ENCODE assay signal across 7 mouse cellular contexts in genomic region chr1:134053207-134053606, GRCm38 (mm10). TPM values are rescaled to one million over a fixed set of nuclear protein-coding genes. Genes with fewer than 3 reads are reported as not detected.
DNase-seq lines count a peak whose midpoint lies in the region; ATAC-seq and TF ChIP-seq lines count a peak whose summit lies in the region.

No protein-coding gene starts in this region.

- 0 out of 2 replicates have a peak, but pooled peaks cover 2% of the 10 kb centered on the region for H3K27me3 ChIP-seq in midbrain, embryonic 13.5 days
- no peaks in the 10 kb centered on the region for H3K27me3 ChIP-seq in spleen, adult 2 months (ENCODE audit: control insufficient read depth, insufficient read depth, low read length)

- peak; percentile 89 for DNase-seq in adipocyte (ENCODE audit: low spot score)
- peak; percentile 94 to 96 for DNase-seq in cerebellum, postnatal 14 days
- DNase-seq in frontal cortex, postnatal 25 days (ENCODE audit: low spot score in 2 of 2), result peak; percentile 83 to 92
- DNase-seq in hindlimb bud, embryonic 11.5 days (ENCODE audit: extremely low spot score, low read depth, low spot score), result peak; percentile 78
- peak; percentile 94 to 95 for DNase-seq in left cerebral cortex, postnatal 14 days (ENCODE audit: low spot score in 2 of 2)
- peak; percentile 68 to 80 for DNase-seq in spleen, adult 2 months (ENCODE audit: low read depth in 1 of 2, low spot score in 2 of 2)

- no peak overlapping the region for H3K9ac ChIP-seq in midbrain, embryonic 13.5 days (replicated peaks)

- peaks cover 8% of the 10 kb centered on the region; the same call in 1 of the 2 replicates for H3K4me1 ChIP-seq in midbrain, embryonic 13.5 days (replicated peaks)
- no peaks in the 10 kb centered on the region for H3K4me1 ChIP-seq in spleen, adult 2 months (ENCODE audit: control insufficient read depth, insufficient read depth, insufficient read length)

- no peak for TF ChIP-seq POLR2A in spleen, adult 2 months (IDR thresholded peaks at IDR 0.05; ENCODE audit: low read depth, low read length)

- H3K36me3 ChIP-seq in midbrain, embryonic 13.5 days, result no peaks in the 10 kb centered on the region
- H3K36me3 ChIP-seq in spleen, adult 2 months (ENCODE audit: control insufficient read depth, insufficient read depth, low read length), result no peaks in the 10 kb centered on the region

- no peaks in the 10 kb centered on the region for H3K9me3 ChIP-seq in midbrain, embryonic 13.5 days

- intact Hi-C loops in left cerebral cortex, postnatal 14 days (cut with DNase I), result loop anchor here (10.0 kb wide), 1 partner anchor 272 kb away; no protein-coding TSS in a partner anchor

- no peak overlapping the region for H3K4me3 ChIP-seq in midbrain, embryonic 13.5 days (replicated peaks)
- H3K4me3 ChIP-seq in spleen, adult 2 months (ENCODE audit: extremely low read depth, insufficient read depth, insufficient read length), result no peak overlapping the region

- 9% methylated on average over 6 of the region's 6 CpGs for WGBS in midbrain, embryonic 13.5 days
- WGBS in spleen, adult 2 months, result 3% methylated on average over 6 of the region's 6 CpGs

- H3K27ac ChIP-seq in midbrain, embryonic 13.5 days, result no peak overlapping the region
- no peak overlapping the region for H3K27ac ChIP-seq in spleen, adult 2 months (ENCODE audit: insufficient read depth, low read length)

- no peak overlapping the region for H3K4me2 ChIP-seq in midbrain, embryonic 13.5 days (replicated peaks)

- ATAC-seq in midbrain, embryonic 13.5 days, result 0 out of 2 replicates have a peak, but pooled peaks have one; percentile 46

- TF ChIP-seq CTCF in spleen, adult 2 months (IDR thresholded peaks at IDR 0.05; ENCODE audit: extremely low read depth, insufficient read depth, insufficient read length, insufficient replicate concordance), result peak; percentile 94; the same call in 1 of the 2 replicates

RNA-seq across cellular contexts. Expression of gene Fmod, which starts 16.2 kb away (rescaled TPM):
- 10 to 100 TPM; 16.8 to 21.8 TPM for total RNA-seq in left cerebral cortex, postnatal 14 days (2021)
- 5.5 and 5.7 TPM in 2 replicates for polyA plus RNA-seq in midbrain, embryonic 13.5 days (2015; fragmentation: Nextera tagmentation; extraction: Ambion mirVana)
- 10.6 and 12.4 TPM in 2 replicates for polyA plus RNA-seq in spleen, adult 2 months (2012; rRNA removed)

RNA-seq across cellular contexts. Expression of gene Btg2, which starts 25.7 kb away (rescaled TPM):
- total RNA-seq in left cerebral cortex, postnatal 14 days (2021), result 10 to 100 TPM; 14.6 to 17.5 TPM
- polyA plus RNA-seq in midbrain, embryonic 13.5 days (2015; fragmentation: Nextera tagmentation; extraction: Ambion mirVana), result 109 and 110 TPM in 2 replicates
- 115 and 123 TPM in 2 replicates for polyA plus RNA-seq in spleen, adult 2 months (2012; rRNA removed)

RNA-seq across cellular contexts. Expression of gene Chit1, which starts 57.8 kb away (rescaled TPM):
- under 1 TPM; 0.38 to 0.42 TPM for total RNA-seq in left cerebral cortex, postnatal 14 days (2021)
- polyA plus RNA-seq in midbrain, embryonic 13.5 days (2015; fragmentation: Nextera tagmentation; extraction: Ambion mirVana), result 0.09 and 0.27 TPM in 2 replicates
- polyA plus RNA-seq in spleen, adult 2 months (2012; rRNA removed), result 0.20 TPM in 1 of 2 replicates, not detected in the other
